Mouse (Mus musculus) embryonic fibroblast, embryonic 13.5 days (primary cell): ENCODE measurements at regions not wholly inside any gene's neighbourhood (a gene's known extent, or its start where the extent isn't known, plus 50 kb on each side); places are given as distances from the start of the nearest gene placed in this dataset.

Source experiments
- H3K27ac ChIP-seq: 2 replicates; pipeline ENCODE4 v1.5.1; 2012; ENCODE audit warnings: low read length, control low read depth, inconsistent platforms; ENCODE audit not compliant: insufficient read depth
- H3K4me1 ChIP-seq: 2 replicates; pipeline ENCODE4 v1.6.1; 2011; ENCODE audit warnings: low read length; ENCODE audit not compliant: control insufficient read depth, insufficient read depth
- H3K4me3 ChIP-seq: 2 replicates; pipeline ENCODE4 v1.5.1; 2011; ENCODE audit warnings: mild to moderate bottlenecking, control low read depth, low read length; ENCODE audit not compliant: insufficient read depth
- CTCF ChIP-seq: IDR thresholded peaks from 2 replicates; pipeline ENCODE4 v1.5.1; 2011; ENCODE audit warnings: mild to moderate bottlenecking, control low read depth, low read length, moderate library complexity, borderline replicate concordance; ENCODE audit not compliant: insufficient read depth
- POLR2A ChIP-seq: IDR thresholded peaks from 2 replicates; pipeline ENCODE4 v1.6.1; 2011; ENCODE audit warnings: low read depth, mild to moderate bottlenecking, control low read depth, low read length, moderate library complexity

DNA sequence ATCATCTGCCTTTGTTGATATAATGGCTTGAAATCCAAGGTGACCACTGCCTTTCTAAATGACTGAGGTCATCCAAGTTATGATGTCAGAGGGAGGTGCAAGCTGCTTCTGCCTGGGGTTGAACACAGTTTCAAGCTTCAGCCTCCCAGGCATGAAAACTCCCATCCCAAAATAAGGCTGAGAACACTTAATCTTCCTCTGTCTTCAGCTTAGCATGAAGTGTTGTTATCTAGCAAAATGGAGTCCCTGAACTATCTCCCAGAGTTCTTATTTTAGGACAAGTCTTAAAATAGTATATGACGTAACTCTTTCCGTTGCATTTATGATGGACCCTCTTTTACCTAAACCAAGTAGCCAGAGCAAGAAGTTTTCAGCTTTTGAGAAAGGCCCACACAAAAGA, 631.1 kb upstream of the A1bg start:
- Histone ChIP-seq H3K4me3 (no peak overlapping the region), H3K4me1 (no peaks in the 10 kb centered on the region), H3K27ac (no peak overlapping the region)
- no peak for TF ChIP-seq POLR2A
- no peak for TF ChIP-seq CTCF

DNA sequence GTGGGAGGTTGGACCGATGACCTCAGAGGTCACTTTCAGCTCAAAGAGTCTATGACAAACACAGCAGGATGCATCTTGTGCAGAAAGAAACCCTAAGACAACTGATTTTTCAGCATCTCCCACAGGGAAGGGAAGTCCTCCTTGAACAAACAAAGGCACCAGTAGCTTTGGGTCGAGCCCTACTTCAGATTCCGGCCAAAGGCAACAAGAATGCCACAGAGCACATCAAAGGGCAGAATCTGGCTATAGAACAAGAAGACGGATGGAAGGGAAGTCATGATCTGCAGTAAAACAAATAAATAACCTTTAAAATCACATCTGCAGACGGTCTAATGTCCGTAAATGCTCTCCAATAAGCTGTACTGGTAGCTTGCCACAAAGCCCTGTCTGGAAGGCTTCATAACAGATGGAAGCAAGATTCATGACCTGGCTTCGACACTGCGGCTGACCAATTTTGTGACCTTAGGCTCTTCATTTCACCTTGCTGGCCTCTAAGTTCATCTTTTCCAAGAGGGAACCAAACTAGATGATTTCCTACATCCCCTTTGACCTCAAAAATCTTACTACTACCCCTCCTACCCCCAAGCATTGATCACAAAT, 630.4 kb upstream of the A1bg start:
- H3K4me3 ChIP-seq, result no peak overlapping the region
- H3K4me1 ChIP-seq, result no peaks in the 10 kb centered on the region
- TF ChIP-seq CTCF, result no peak
- H3K27ac ChIP-seq, result no peak overlapping the region

DNA sequence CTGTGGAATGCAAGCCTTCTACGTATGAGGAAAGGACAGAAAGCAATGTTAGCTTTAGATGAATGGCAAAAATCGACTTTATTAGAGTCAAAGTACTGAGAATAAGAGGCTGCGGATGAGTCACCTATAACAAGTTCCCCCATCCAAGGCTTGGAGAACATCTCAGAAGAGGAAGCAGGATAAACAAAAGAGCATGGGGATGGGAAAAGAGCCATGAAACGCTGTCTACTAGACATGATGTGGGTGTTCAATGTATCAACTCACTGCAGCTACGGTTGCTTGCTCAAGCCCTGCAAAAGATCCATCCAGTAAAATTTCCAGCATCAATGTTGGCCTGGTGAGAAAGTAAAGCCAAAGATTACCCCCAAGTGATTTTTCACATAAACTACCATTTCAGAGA, 628.4 kb upstream of the A1bg start:
- no peak overlapping the region for H3K4me3 ChIP-seq
- TF ChIP-seq CTCF (no peak), POLR2A (no peak)
- H3K4me1 ChIP-seq, result no peaks in the 10 kb centered on the region
- no peak overlapping the region for H3K27ac ChIP-seq

DNA sequence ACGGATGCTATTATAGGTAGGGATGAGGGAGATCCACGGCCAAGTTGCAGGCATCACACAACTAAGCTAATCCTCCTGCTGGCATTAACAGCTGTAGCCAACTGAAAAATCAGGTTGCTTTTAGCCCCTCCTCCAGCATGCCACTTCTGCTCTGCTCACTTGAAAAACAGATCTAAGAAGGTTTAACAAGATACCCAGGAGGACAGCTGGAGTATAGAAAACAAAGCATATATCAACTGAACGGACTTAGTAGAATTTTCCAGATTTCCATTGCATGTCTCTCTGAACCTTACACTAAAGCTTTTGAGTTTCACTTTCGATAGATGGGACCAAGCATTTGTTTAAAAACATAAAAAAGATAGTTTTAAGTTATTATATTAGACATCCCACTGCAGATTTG, 625.6 kb upstream of the A1bg start:
- no peak overlapping the region for H3K27ac ChIP-seq
- TF ChIP-seq POLR2A (no peak), CTCF (no peak)
- no peak overlapping the region for H3K4me3 ChIP-seq
- no peaks in the 10 kb centered on the region for H3K4me1 ChIP-seq

DNA sequence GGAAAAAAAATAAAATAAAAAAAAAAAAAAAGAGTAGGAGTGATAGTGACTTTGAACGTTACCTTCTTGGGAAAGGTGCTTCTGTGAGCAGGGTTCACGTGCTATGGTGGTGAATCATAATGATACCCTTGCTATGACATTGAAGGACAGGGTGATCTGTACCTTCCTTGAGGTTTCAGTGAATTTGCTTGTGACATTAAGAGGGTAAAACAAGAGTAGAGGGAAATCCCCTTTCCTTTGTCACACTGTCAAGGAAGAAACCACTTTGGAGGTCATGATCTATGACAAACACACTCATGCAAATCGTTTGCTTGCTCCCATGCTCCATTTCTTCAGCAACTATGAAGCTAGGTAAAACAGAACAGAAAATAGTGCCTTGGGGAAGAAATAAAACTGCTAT, 623.8 kb upstream of the A1bg start:
- Histone ChIP-seq H3K4me1 (no peaks in the 10 kb centered on the region), H3K27ac (no peak overlapping the region), H3K4me3 (no peak overlapping the region)
- TF ChIP-seq POLR2A, result no peak
- no peak for TF ChIP-seq CTCF

DNA sequence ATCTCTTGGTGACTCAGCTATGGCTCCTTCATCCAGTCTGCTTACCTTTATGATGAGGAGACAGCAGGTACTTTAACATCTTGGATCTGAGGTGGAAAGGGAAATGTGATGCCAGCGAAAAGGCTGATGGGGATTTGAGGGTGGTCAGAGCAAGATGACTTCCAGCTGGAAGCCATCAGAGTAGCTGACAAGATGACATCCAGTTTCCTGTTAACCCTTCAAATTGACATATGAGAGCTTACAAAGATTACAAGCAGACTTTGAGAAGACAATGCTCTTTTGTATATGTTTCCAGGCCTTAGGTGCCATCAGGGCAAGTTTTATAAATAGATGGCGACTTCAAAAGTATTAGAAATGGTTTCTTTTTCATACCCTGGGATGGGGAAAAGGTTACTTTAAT, 621.3 kb upstream of the A1bg start:
- Histone ChIP-seq H3K4me3 (no peak overlapping the region), H3K4me1 (no peaks in the 10 kb centered on the region), H3K27ac (no peak overlapping the region)
- TF ChIP-seq CTCF (no peak), POLR2A (no peak)

DNA sequence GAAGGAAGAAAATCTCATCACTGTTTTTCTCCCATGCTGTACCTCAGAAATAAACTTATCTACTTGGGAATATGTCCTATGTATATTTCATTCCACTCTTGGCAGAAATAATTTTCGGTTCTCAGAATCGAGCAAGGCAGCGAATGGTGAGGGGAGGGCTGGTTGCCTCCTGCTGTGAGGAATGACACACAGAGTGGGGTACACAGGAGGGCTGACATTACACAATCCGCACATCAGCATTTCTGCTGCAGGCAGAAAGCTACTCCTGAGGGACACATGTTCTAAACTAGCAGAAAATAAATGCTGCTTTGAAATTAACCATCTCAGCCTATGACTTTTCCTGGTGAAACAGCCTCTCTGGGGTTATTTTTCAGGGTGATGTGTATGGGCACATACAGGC, 618.8 kb upstream of the A1bg start:
- TF ChIP-seq POLR2A (no peak), CTCF (no peak)
- Histone ChIP-seq H3K27ac (no peak overlapping the region), H3K4me3 (no peak overlapping the region), H3K4me1 (no peaks in the 10 kb centered on the region)

DNA sequence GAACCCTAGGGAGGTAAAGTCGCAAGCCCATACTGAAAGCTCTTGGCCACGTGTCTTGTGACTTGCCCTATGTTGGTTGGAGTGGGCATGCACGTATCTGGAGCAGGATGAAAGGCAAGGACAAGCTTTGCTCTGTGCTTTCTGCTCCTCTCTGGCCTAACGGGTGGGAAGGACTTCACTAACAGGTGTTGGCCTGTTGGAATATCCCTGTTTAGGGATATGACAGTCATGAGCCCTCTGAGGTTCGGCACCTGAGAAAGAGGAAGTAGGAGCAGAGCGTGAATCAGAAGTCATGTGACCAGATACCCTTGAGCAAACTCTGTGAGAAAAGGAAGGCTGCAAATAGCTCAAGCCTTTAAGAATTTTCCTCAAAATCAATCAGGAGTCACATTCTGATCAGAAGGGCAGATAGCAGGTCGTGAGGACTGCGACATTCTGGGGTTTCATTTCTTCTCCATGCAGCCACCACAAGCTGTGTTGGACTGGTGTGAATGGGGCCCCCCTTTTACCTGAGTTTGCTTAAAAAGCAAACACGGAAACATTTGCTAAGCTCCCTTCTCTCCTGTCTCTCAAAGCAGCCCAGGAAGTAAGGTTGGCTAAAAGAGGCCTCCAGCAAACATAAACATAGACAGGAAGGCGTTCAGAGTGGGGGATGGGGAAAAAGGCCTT, 618.1 kb upstream of the A1bg start:
- TF ChIP-seq POLR2A, result no peak
- no peak for TF ChIP-seq CTCF
- no peaks in the 10 kb centered on the region for H3K4me1 ChIP-seq
- no peak overlapping the region for H3K4me3 ChIP-seq
- no peak overlapping the region for H3K27ac ChIP-seq

DNA sequence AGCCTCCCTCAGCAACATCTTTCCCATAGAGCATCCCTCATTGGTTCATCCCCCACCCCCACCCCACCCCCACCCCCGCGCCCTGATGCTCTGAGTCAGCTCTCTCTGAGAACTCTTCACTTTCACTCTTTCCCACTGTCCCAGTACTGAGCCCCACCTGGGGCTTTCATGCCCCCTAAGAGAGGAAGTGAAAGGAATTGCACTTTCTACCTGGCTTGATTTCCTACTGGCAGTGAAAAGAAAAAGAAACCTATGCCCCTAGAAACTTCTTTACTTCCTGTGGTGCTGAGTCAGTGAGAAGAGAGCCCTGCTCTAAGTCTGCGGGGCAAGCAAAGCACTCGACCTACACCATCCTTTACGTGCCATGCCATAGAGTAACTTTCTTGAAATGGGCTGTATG, 616.1 kb upstream of the A1bg start:
- no peak for TF ChIP-seq CTCF
- TF ChIP-seq POLR2A, result no peak
- Histone ChIP-seq H3K4me3 (no peak overlapping the region), H3K27ac (no peak overlapping the region), H3K4me1 (no peaks in the 10 kb centered on the region)

DNA sequence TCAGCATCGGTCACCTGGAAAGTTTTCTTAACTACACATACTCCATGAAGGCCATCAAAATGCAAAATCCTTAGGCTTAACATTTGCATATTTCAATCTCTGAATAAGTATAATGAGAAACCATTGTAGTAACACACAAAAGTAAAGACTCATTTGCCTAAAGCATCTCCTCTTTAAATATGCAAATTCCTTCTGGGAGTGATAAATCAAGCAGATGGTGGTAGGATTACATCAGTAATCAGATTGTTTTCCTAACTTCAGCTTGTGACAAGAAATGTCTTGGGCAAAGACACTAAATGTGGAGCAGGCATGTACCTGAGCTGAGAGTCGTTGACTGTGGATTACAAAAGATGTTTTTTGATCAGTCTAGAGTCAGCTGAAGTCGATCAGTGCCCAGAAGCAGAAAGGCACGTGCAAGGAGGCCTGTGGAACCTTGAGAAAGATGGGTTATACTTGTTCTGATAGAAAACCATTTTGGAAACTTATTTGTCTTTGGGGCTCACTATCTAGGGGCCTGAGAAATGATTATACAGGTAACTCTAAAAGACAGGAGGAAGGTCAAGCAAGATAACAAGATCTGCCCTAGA, 615.5 kb upstream of the A1bg start:
- H3K27ac ChIP-seq, result no peak overlapping the region
- H3K4me3 ChIP-seq, result no peak overlapping the region
- TF ChIP-seq POLR2A (no peak), CTCF (no peak)
- H3K4me1 ChIP-seq, result peaks cover under 1% of the 10 kb centered on the region; the same call in 1 of the 2 replicates
